Mouse (Mus musculus): ENCODE results near the gene Ttc25. TPM values are rescaled to one million over a fixed set of nuclear protein-coding genes. Genes with fewer than 3 reads are reported as not detected.
"Not testable (repeated sequence)": the region's sequence is repeated elsewhere in the genome, so short reads cannot be mapped to it uniquely, and the experiment has no call there.

The Ttc25 gene
- polyA plus RNA-seq, 1 experiment from 2014 or later, result 2.2 TPM

GRCm38 (mm10) chr11:100527066-100527457 is 18.3 kb upstream of the Ttc25 start:
- Histone ChIP-seq H3K4me3 (ENCODE audit: low read depth, low read length) (peak overlapping the region; percentile 84), H3K36me3 (ENCODE audit: control insufficient read depth, insufficient read depth, low read length) (peaks cover 15% of the 10 kb centered on the region), H3K27me3 (ENCODE audit: control insufficient read depth, insufficient read depth, low read length) (no peaks in the 10 kb centered on the region), H3K4me1 (ENCODE audit: control insufficient read depth, insufficient read depth, low read length) (peaks cover 29% of the 10 kb centered on the region), H3K27ac (ENCODE audit: low read depth, low read length) (peak overlapping the region; percentile 86), H3K9ac (replicated peaks; ENCODE audit: low read depth, low read length) (peak overlapping the region; percentile 75), H3K9me3 (ENCODE audit: control insufficient read depth, low read length) (no peaks in the 10 kb centered on the region), H3K4me2 (ENCODE audit: low read depth, low read length) (peak overlapping the region; percentile 91)
- 0% methylated on average over 26 of the region's 26 CpGs for WGBS
- ATAC-seq (ENCODE audit: low read depth), result peak; percentile 60

GRCm38 (mm10) chr11:100527458-100528374 is 17.7 kb upstream of the Ttc25 start, which contains the start of gene Acly:
Gene Acly, minus strand, starts transcription at chr11:100528000.
- Histone ChIP-seq H3K9ac (replicated peaks; ENCODE audit: low read depth, low read length) (peak within 1 kb of the TSS; percentile 75), H3K27ac (ENCODE audit: low read depth, low read length) (peak within 1 kb of the TSS; percentile 86), H3K4me1 (ENCODE audit: control insufficient read depth, insufficient read depth, low read length) (peaks cover 29% of the 10 kb centered on the region), H3K9me3 (ENCODE audit: control insufficient read depth, low read length) (no peaks in the 10 kb centered on the region), H3K4me3 (ENCODE audit: low read depth, low read length) (peak within 1 kb of the TSS; percentile 84), H3K27me3 (ENCODE audit: control insufficient read depth, insufficient read depth, low read length) (no peaks in the 10 kb centered on the region), H3K36me3 (ENCODE audit: control insufficient read depth, insufficient read depth, low read length) (peaks cover 8% of the 10 kb centered on the region), H3K4me2 (ENCODE audit: low read depth, low read length) (peak within 1 kb of the TSS; percentile 91)
- peak; percentile 98 for ATAC-seq (ENCODE audit: low read depth)
- 1% methylated on average over 45 of the region's 54 CpGs for WGBS

GRCm38 (mm10) chr11:100528375-100529165 is 16.8 kb upstream of the Ttc25 start:
- no peaks in the 10 kb centered on the region for H3K27me3 ChIP-seq (ENCODE audit: control insufficient read depth, insufficient read depth, low read length)
- H3K4me1 ChIP-seq (ENCODE audit: control insufficient read depth, insufficient read depth, low read length), result peaks cover 29% of the 10 kb centered on the region
- no peaks in the 10 kb centered on the region for H3K9me3 ChIP-seq (ENCODE audit: control insufficient read depth, low read length)
- WGBS, result 29% methylated on average over 19 of the region's 19 CpGs
- no peak; the same call in 1 of the 2 replicates for ATAC-seq (ENCODE audit: low read depth)
- H3K4me2 ChIP-seq (ENCODE audit: low read depth, low read length), result peak overlapping the region; percentile 91
- H3K36me3 ChIP-seq (ENCODE audit: control insufficient read depth, insufficient read depth, low read length), result no peaks in the 10 kb centered on the region; the same call in 1 of the 2 replicates
- peak overlapping the region; percentile 75 for H3K9ac ChIP-seq (replicated peaks; ENCODE audit: low read depth, low read length)
- H3K27ac ChIP-seq (ENCODE audit: low read depth, low read length), result peak overlapping the region; percentile 86
- peak overlapping the region; percentile 84 for H3K4me3 ChIP-seq (ENCODE audit: low read depth, low read length)

- no peak for ATAC-seq (ENCODE audit: low read depth)
- H3K27ac ChIP-seq (ENCODE audit: low read depth, low read length), result no peak overlapping the region
- no peaks in the 10 kb centered on the region for H3K27me3 ChIP-seq (ENCODE audit: control insufficient read depth, insufficient read depth, low read length)
- H3K9ac ChIP-seq (replicated peaks; ENCODE audit: low read depth, low read length), result no peak overlapping the region
- no peaks in the 10 kb centered on the region for H3K36me3 ChIP-seq (ENCODE audit: control insufficient read depth, insufficient read depth, low read length)
- no peak overlapping the region for H3K4me2 ChIP-seq (ENCODE audit: low read depth, low read length)
- WGBS, result 70% methylated on average over 6 of the region's 6 CpGs
- no peaks in the 10 kb centered on the region for H3K4me1 ChIP-seq (ENCODE audit: control insufficient read depth, insufficient read depth, low read length)
- H3K4me3 ChIP-seq (ENCODE audit: low read depth, low read length), result no peak overlapping the region
- H3K9me3 ChIP-seq (ENCODE audit: control insufficient read depth, low read length), result no peaks in the 10 kb centered on the region
These were observed 11.5 kb upstream of the Ttc25 start for GRCm38 (mm10) chr11:100533871-100534270.

- not testable (repeated sequence) for H3K27ac ChIP-seq (ENCODE audit: low read depth, low read length); H3K27me3 ChIP-seq (ENCODE audit: control insufficient read depth, insufficient read depth, low read length); H3K9ac ChIP-seq (replicated peaks; ENCODE audit: low read depth, low read length); H3K36me3 ChIP-seq (ENCODE audit: control insufficient read depth, insufficient read depth, low read length); H3K9me3 ChIP-seq (ENCODE audit: control insufficient read depth, low read length); ATAC-seq (ENCODE audit: low read depth); H3K4me3 ChIP-seq (ENCODE audit: low read depth, low read length); H3K4me1 ChIP-seq (ENCODE audit: control insufficient read depth, insufficient read depth, low read length); H3K4me2 ChIP-seq (ENCODE audit: low read depth, low read length)
- 84% methylated on average over 2 of the region's 2 CpGs for WGBS
These were observed 11.0 kb upstream of the Ttc25 start for GRCm38 (mm10) chr11:100534411-100534810.

- not testable (repeated sequence) for H3K27ac ChIP-seq (ENCODE audit: low read depth, low read length); H3K4me1 ChIP-seq (ENCODE audit: control insufficient read depth, insufficient read depth, low read length); H3K9me3 ChIP-seq (ENCODE audit: control insufficient read depth, low read length); H3K4me3 ChIP-seq (ENCODE audit: low read depth, low read length); H3K9ac ChIP-seq (replicated peaks; ENCODE audit: low read depth, low read length); H3K36me3 ChIP-seq (ENCODE audit: control insufficient read depth, insufficient read depth, low read length); H3K4me2 ChIP-seq (ENCODE audit: low read depth, low read length); ATAC-seq (ENCODE audit: low read depth); H3K27me3 ChIP-seq (ENCODE audit: control insufficient read depth, insufficient read depth, low read length)
- WGBS, result 90% methylated on average over 6 of the region's 6 CpGs
These were observed 10.6 kb upstream of the Ttc25 start for GRCm38 (mm10) chr11:100534821-100535220.

- no peaks in the 10 kb centered on the region for H3K27me3 ChIP-seq (ENCODE audit: control insufficient read depth, insufficient read depth, low read length)
- H3K27ac ChIP-seq (ENCODE audit: low read depth, low read length), result no peak overlapping the region
- no peak overlapping the region for H3K4me2 ChIP-seq (ENCODE audit: low read depth, low read length)
- no peaks in the 10 kb centered on the region for H3K9me3 ChIP-seq (ENCODE audit: control insufficient read depth, low read length)
- H3K4me1 ChIP-seq (ENCODE audit: control insufficient read depth, insufficient read depth, low read length), result no peaks in the 10 kb centered on the region
- no peaks in the 10 kb centered on the region for H3K36me3 ChIP-seq (ENCODE audit: control insufficient read depth, insufficient read depth, low read length)
- WGBS, result 87% methylated on average over 1 of the region's 1 CpGs
- no peak overlapping the region for H3K9ac ChIP-seq (replicated peaks; ENCODE audit: low read depth, low read length)
- no peak for ATAC-seq (ENCODE audit: low read depth)
- no peak overlapping the region for H3K4me3 ChIP-seq (ENCODE audit: low read depth, low read length)
These were observed 9.4 kb upstream of the Ttc25 start for GRCm38 (mm10) chr11:100535996-100536395.

- no peak for ATAC-seq (ENCODE audit: low read depth)
- H3K27me3 ChIP-seq (ENCODE audit: control insufficient read depth, insufficient read depth, low read length), result no peaks in the 10 kb centered on the region
- no peak overlapping the region for H3K4me3 ChIP-seq (ENCODE audit: low read depth, low read length)
- H3K4me1 ChIP-seq (ENCODE audit: control insufficient read depth, insufficient read depth, low read length), result no peaks in the 10 kb centered on the region
- H3K27ac ChIP-seq (ENCODE audit: low read depth, low read length), result no peak overlapping the region
- no peak overlapping the region for H3K9ac ChIP-seq (replicated peaks; ENCODE audit: low read depth, low read length)
- H3K4me2 ChIP-seq (ENCODE audit: low read depth, low read length), result no peak overlapping the region
- no peaks in the 10 kb centered on the region for H3K36me3 ChIP-seq (ENCODE audit: control insufficient read depth, insufficient read depth, low read length)
- no peaks in the 10 kb centered on the region for H3K9me3 ChIP-seq (ENCODE audit: control insufficient read depth, low read length)
These were observed 8.9 kb upstream of the Ttc25 start for GRCm38 (mm10) chr11:100536466-100536865.

- H3K4me2 ChIP-seq (ENCODE audit: low read depth, low read length), result no peak overlapping the region
- WGBS, result 60% methylated on average over 6 of the region's 6 CpGs
- no peak for ATAC-seq (ENCODE audit: low read depth)
These were observed 4.4 kb upstream of the Ttc25 start for GRCm38 (mm10) chr11:100540966-100541365.

More at GRCm38 (mm10) chr11:100540966-100541365, 4.4 kb upstream of the Ttc25 start:
- H3K27ac ChIP-seq (ENCODE audit: low read depth, low read length), result no peak overlapping the region
- no peaks in the 10 kb centered on the region for H3K27me3 ChIP-seq (ENCODE audit: control insufficient read depth, insufficient read depth, low read length)
- no peak overlapping the region for H3K4me3 ChIP-seq (ENCODE audit: low read depth, low read length)
- no peaks in the 10 kb centered on the region for H3K36me3 ChIP-seq (ENCODE audit: control insufficient read depth, insufficient read depth, low read length)
- H3K9ac ChIP-seq (replicated peaks; ENCODE audit: low read depth, low read length), result no peak overlapping the region
- peaks cover 2% of the 10 kb centered on the region; the same call in 1 of the 2 replicates for H3K4me1 ChIP-seq (ENCODE audit: control insufficient read depth, insufficient read depth, low read length)
- no peaks in the 10 kb centered on the region for H3K9me3 ChIP-seq (ENCODE audit: control insufficient read depth, low read length)

Data from neural tube, embryonic 14.5 days (tissue).